Mouse (Mus musculus) gastrocnemius, adult 2 months (tissue): Measurements from ENCODE around the gene Pias3. TPM values are rescaled to one million over a fixed set of nuclear protein-coding genes. Genes with fewer than 3 reads are reported as not detected.
"Not testable (repeated sequence)": the region's sequence is repeated elsewhere in the genome, so short reads cannot be mapped to it uniquely, and the experiment has no call there.

Experiments
- DNase-seq: peaks from one replicate; pipeline ENCODE4 v3.0.0; 2022
- H3K27ac ChIP-seq: fragments of 200-600 bp; 2 replicates; pipeline ENCODE4 v1.8.1; 2022; ENCODE audit warnings: mild to moderate bottlenecking
- H3K4me3 ChIP-seq: fragments of 200-600 bp; 2 replicates; pipeline ENCODE4 v1.8.1; 2022; ENCODE audit warnings: mild to moderate bottlenecking, moderate library complexity
- CTCF ChIP-seq: fragments of 200-600 bp; IDR thresholded peaks from 2 replicates; pipeline ENCODE4 v1.8.1; 2022; ENCODE audit warnings: antibody characterized with exemption, mild to moderate bottlenecking, moderate library complexity
- intact Hi-C: fragments of 180-260 bp; cut with DNase I; formaldehyde crosslinking; loops from one replicate; pipeline ENCODE4 v1.15.1; 2025
- total RNA-seq, 2 experiments: library from RNA; stranded (reverse); gene quantifications; 2 replicates each; pipeline ENCODE4 v1.2.3; 2021

The Pias3 gene
- total RNA-seq, 2 experiments from 2014 or later = 5.5 to 5.6 TPM

DNA sequence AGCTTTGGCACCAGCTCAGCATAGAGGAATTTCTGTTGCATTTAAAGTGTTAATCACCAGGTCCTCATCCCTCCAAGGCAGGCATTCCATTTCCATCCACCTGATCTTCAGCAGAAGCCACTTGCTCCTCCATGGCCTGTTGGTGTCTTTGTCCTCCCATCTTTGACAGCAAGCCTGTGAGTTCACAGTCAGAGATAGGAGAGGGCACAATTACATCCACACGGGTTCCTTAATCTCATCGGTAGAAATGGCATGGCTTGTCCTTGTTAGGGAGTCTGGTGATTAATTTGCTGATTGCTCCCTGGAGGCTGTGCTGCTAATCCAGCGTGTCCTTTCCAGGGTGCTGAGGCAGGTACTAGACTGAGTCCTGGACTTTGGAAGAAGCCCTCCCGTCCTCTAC lies 22.7 kb upstream of the Pias3 start:
- DNase-seq = no peak
- no peak for TF ChIP-seq CTCF

DNA sequence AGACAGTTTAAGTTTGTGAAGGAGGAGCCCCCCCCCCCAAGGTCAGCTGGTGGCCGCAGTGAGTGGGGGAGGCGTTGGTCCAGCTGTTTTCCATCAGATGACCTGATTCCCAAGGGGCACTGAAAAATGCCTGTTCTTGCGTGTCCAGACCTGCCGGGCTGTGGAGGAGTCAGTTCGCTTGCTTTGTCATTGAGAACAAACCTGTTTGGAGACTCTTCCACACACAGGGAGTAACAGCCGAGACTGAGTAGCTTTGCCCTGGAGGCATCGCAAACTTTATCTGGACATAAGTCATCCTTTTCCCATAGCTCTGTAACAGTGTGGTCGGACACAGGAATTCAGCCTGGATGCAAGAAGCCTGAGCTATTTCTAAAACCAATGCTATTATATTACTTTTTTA lies 21.7 kb upstream of the Pias3 start:
- DNase-seq = no peak
- no peak overlapping the region for H3K27ac ChIP-seq
- no peak overlapping the region for H3K4me3 ChIP-seq
- intact Hi-C loops = no loop called here
- no peak for TF ChIP-seq CTCF

More for the DNA sequence above, 22.7 kb upstream of the Pias3 start:
- Histone ChIP-seq H3K27ac (no peak overlapping the region), H3K4me3 (no peak overlapping the region)
- intact Hi-C loops = no loop called here

- no peak for TF ChIP-seq CTCF
- no peak for DNase-seq
- Histone ChIP-seq H3K27ac (no peak overlapping the region), H3K4me3 (no peak overlapping the region)
- intact Hi-C loops = no loop called here
Observed at GRCm38 (mm10) chr3:96675171-96675570, 21.0 kb upstream of the Pias3 start.

GRCm38 (mm10) chr3:96675690-96676089 lies 20.5 kb upstream of the Pias3 start:
- intact Hi-C loops = no loop called here
- Histone ChIP-seq H3K4me3 (no peak overlapping the region), H3K27ac (no peak overlapping the region)
- DNase-seq = no peak
- TF ChIP-seq CTCF = no peak

- TF ChIP-seq CTCF = no peak
- no peak overlapping the region for H3K27ac ChIP-seq
- no peak for DNase-seq
- no peak overlapping the region for H3K4me3 ChIP-seq
- intact Hi-C loops = no loop called here
Observed at GRCm38 (mm10) chr3:96678456-96678855, 17.7 kb upstream of the Pias3 start.

DNA sequence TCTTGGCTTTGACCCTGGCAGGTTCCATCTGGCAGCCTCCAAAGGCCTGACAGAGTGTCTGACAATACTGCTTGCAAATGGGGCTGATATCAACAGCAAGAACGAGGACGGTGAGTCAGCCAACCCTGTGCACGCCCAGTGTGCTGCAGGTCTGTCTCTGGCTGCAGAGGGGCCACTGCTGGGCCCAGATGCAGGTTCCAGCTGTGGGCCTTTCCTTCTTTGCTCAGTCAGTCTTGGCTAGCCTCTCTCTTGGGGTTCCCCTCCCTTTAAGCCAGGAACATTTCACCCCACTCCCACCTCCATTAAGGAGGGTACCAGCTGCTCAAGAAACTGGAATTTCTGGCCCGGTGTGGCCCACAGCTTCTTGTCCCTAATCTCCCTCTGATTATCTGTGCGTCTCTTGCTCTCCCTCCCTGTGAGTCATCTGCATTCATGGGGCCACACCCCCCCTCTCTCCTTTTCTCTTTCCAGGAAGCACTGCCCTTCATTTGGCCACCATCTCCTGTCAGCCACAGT lies 17.0 kb upstream of the Pias3 start:
- intact Hi-C loops = no loop called here
- Histone ChIP-seq H3K4me3 (no peak overlapping the region), H3K27ac (no peak overlapping the region)
- TF ChIP-seq CTCF = no peak
- DNase-seq = no peak

- no peak for DNase-seq
Observed at GRCm38 (mm10) chr3:96680269-96680956, 15.8 kb upstream of the Pias3 start.

GRCm38 (mm10) chr3:96683496-96683895 lies 12.7 kb upstream of the Pias3 start:
- Histone ChIP-seq H3K4me3 (no peak overlapping the region), H3K27ac (no peak overlapping the region)
- no peak for DNase-seq
- no peak for TF ChIP-seq CTCF
- intact Hi-C loops = no loop called here

More at GRCm38 (mm10) chr3:96680269-96680956, 15.8 kb upstream of the Pias3 start:
- no peak overlapping the region for H3K27ac ChIP-seq
- no peak for TF ChIP-seq CTCF
- intact Hi-C loops = no loop called here
- H3K4me3 ChIP-seq = no peak overlapping the region

DNA sequence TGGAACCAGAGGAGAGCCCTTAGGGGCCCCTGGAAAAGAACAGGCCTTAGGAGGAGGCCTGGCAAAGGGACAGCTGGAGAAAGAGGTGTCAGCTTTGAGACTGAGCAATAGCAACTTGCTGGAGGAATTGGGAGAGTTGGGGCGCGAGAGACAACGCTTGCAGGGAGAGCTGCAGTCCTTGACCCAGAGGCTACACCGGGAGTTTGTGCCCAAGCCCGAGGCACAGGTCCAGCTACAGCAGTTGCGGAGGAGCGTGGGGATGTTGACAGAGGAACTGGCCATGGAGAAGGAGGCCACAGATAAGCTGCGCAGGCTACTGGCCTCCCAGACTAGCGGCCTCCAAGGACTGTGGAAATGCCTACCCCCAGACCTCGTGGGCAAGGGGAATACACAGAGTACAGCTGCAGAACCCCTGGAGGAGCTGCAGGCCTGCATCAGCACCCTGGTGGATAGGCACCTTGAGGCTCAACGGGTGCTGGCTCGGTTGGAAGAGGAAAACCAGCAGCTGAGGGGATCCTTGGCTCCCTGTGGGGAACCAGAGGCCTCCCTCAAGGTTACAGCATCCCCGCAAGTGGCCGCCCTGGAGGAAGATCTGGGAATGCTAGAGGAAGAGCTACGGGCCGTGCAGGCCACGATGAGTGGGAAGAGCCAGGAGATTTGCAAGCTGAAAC lies 11.9 kb upstream of the Pias3 start:
- intact Hi-C loops = no loop called here
- no peak for TF ChIP-seq CTCF
- no peak for DNase-seq
- Histone ChIP-seq H3K27ac (no peak overlapping the region), H3K4me3 (peak overlapping the region; percentile 60)

- no peak overlapping the region for H3K27ac ChIP-seq
- peak overlapping the region; percentile 60 for H3K4me3 ChIP-seq
- peak; percentile 38 for DNase-seq
- intact Hi-C loops = no loop called here
- TF ChIP-seq CTCF = no peak
Observed at GRCm38 (mm10) chr3:96684822-96685156, 11.4 kb upstream of the Pias3 start.

DNA sequence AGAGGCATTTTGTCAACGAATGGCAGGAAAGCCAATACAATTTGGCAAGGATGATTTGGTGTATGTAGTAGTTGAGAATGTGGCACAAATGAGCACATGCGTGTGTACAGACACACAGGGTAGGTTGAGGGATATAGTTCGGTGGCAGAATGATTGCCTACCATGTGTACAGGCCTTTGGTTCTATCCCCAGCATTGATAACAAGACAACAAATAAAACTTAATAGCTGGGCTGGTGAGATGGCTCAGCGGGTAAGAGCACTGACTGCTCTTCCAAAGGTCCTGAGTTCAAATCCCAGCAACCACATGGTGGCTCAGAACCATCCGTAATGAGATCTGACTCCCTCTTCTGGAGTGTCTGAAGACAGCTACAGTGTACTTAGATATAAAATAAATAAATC lies 10.1 kb upstream of the Pias3 start:
- DNase-seq, intact Hi-C loops, H3K4me3 ChIP-seq, H3K27ac ChIP-seq: not testable (repeated sequence)

DNA sequence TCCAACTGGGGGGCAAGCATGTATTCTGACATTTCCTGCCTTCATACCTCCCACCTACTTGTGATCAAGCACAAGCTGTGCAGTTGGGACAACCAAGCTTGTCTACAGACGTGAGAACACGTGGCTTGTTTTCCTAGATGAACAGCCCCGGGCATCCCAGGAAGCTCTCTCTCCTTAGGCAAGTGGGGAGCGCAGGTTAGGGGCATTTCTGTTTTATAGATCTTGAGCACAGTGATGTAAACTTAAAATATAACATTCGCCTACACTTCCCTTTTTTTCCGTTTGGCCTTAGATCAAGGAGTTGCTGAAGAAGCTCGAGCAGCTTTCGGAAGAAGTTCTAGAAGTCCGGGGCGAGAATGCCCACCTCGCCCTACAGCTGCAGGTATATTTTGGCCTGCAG lies 7.3 kb upstream of the Pias3 start:
- intact Hi-C loops = no loop called here
- DNase-seq = no peak
- TF ChIP-seq CTCF = no peak
- no peak overlapping the region for H3K4me3 ChIP-seq
- no peak overlapping the region for H3K27ac ChIP-seq

DNA sequence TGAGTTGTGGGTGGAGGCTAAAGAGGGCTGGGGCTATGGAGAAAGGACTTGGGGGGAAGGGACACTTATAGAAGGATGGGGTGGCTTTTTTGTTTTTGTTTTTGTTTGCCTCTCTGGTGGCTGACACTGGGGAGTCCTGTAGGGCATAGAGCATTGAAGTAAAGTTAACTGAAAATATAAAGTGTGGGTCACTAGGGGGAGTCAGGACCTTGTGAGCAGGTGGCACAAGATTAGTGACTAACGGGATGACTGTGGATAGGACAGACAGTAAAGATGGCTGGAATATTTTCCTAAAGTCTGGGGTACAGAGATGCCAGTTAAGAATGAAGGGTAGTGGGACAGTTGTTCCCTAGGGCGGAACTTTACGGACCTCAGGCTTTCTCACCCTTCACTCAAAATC lies 5.9 kb upstream of the Pias3 start:
- no peak overlapping the region for H3K27ac ChIP-seq
- intact Hi-C loops = no loop called here
- no peak for DNase-seq
- H3K4me3 ChIP-seq = no peak overlapping the region
- TF ChIP-seq CTCF = peak; percentile 32; the same call in 1 of the 2 replicates

DNA sequence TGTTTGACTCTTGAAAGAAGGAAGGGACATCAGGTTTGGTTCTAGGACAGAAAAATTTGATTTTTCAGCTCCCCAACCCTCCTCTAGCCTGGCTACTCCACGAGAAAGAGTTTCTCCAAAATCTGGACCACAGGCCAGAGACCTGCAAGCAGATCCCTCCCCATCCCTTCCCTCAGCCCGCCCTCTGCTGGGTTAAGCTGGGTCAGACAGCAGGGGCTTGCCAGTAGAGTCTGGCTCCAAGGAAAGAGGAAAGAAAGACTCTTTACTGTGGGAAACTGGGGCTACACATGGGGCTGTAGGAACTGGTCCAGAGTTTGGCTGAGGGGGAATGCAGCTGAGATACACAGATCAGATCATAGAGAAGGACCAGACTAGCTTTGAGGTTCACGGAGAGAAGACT lies 3.7 kb upstream of the Pias3 start:
- DNase-seq = peak; percentile 66
- intact Hi-C loops = no loop called here
- H3K4me3 ChIP-seq = peak overlapping the region; percentile 28; the same call in 1 of the 2 replicates
- no peak overlapping the region for H3K27ac ChIP-seq
- peak; percentile 44 for TF ChIP-seq CTCF
